In genomic region chr5:4194166-4194565, GRCm38 (mm10) we compare ENCODE assay signal across 17 mouse cellular contexts. TPM values are rescaled to one million over a fixed set of nuclear protein-coding genes. Genes with fewer than 3 reads are reported as not detected.
DNase-seq lines count a peak whose midpoint lies in the region; ATAC-seq and TF ChIP-seq lines count a peak whose summit lies in the region.
"Had no signal": no experiment of that assay in that cellular context is flagged by ENCODE, and none has a peak within 500 bp of the region (broad histone marks: within the 10 kb centered on the region; RNA-seq: fewer than 3 reads in every experiment).

No protein-coding gene starts in this region.

- POLR2A ChIA-PET in Patski (lab: Charles Lee), result no interaction called here

- peaks cover 8% of the 10 kb centered on the region; the same call in 1 of the 2 replicates for H3K9me3 ChIP-seq in intestine, postnatal 0 days (ENCODE audit: control insufficient read depth)
- no peaks in the 10 kb centered on the region for H3K9me3 ChIP-seq in intestine, embryonic 15.5 days
- H3K9me3 ChIP-seq: liver, embryonic 15.5 days had no signal

- H3K4me1 ChIP-seq in intestine, postnatal 0 days (replicated peaks; ENCODE audit: control insufficient read depth, insufficient read depth, low read length), result no peaks in the 10 kb centered on the region
- no peaks in the 10 kb centered on the region for H3K4me1 ChIP-seq in intestine, embryonic 15.5 days (replicated peaks)
- H3K4me1 ChIP-seq in lung, adult 2 months (ENCODE audit: control insufficient read depth, insufficient read depth, low read length), result peaks cover 5% of the 10 kb centered on the region

- H3K36me3 ChIP-seq in intestine, postnatal 0 days (ENCODE audit: control insufficient read depth, insufficient read depth), result no peaks in the 10 kb centered on the region
- no peaks in the 10 kb centered on the region for H3K36me3 ChIP-seq in intestine, embryonic 15.5 days
- H3K36me3 ChIP-seq: hindbrain, embryonic 10.5 days; liver, embryonic 15.5 days had no signal

- no peak for TF ChIP-seq POLR2A in lung, adult 2 months (IDR thresholded peaks at IDR 0.05; ENCODE audit: borderline replicate concordance, extremely low read depth, low read depth, low read length)

- no peak overlapping the region for H3K9ac ChIP-seq in intestine, postnatal 0 days (ENCODE audit: low read depth, low read length)
- no peak overlapping the region for H3K9ac ChIP-seq in intestine, embryonic 15.5 days
- H3K9ac ChIP-seq: liver, embryonic 15.5 days had no signal

- no peaks in the 10 kb centered on the region for H3K27me3 ChIP-seq in intestine, postnatal 0 days (replicated peaks; ENCODE audit: control insufficient read depth, insufficient read depth, low read length)
- no peaks in the 10 kb centered on the region for H3K27me3 ChIP-seq in intestine, embryonic 15.5 days (replicated peaks)
- H3K27me3 ChIP-seq in Patski, result no peaks in the 10 kb centered on the region
- H3K27me3 ChIP-seq: liver, embryonic 15.5 days; megakaryocyte, embryonic 14.5 days had no signal

- ATAC-seq in intestine, postnatal 0 days, result no peak
- no peak for ATAC-seq in intestine, embryonic 15.5 days
- no peak for ATAC-seq in Patski
- ATAC-seq in activated CD4-positive, CD25-positive, alpha-beta regulatory T cell, adult 4 months, result no peak

- H3K4me3 ChIP-seq in intestine, postnatal 0 days (ENCODE audit: low read depth, low read length), result no peak overlapping the region
- H3K4me3 ChIP-seq in intestine, embryonic 15.5 days (replicated peaks), result no peak overlapping the region
- no peak overlapping the region for H3K4me3 ChIP-seq in lung, adult 2 months (replicated peaks; ENCODE audit: extremely low read depth, low read depth, low read length)
- H3K4me3 ChIP-seq: hindbrain, embryonic 10.5 days; megakaryocyte, embryonic 14.5 days had no signal

- peak; percentile 16 for DNase-seq in lung, postnatal 36 days
- no peak for DNase-seq in lung, adult 2 months
- no peak for DNase-seq in Patski (ENCODE audit: low read depth, low spot score)
- peak; percentile 51 for DNase-seq in retina, embryonic 14.5 days (ENCODE audit: low spot score)
- DNase-seq in frontal cortex, postnatal 10 days (ENCODE audit: low spot score in 2 of 2), result no peak
- DNase-seq: adrenal gland, adult 2 months; cerebellum, adult 8-10 months; kidney, adult 11 months; kidney, postnatal 4 days; spleen, adult 18-20 months; thymus, postnatal 4 days had no signal

- no peak overlapping the region for H3K27ac ChIP-seq in intestine, postnatal 0 days (ENCODE audit: low read depth, low read length)
- no peak overlapping the region for H3K27ac ChIP-seq in intestine, embryonic 15.5 days
- H3K27ac ChIP-seq: hindbrain, embryonic 10.5 days; liver, embryonic 15.5 days had no signal

- CTCF ChIA-PET in Patski (lab: Charles Lee), result interaction anchor here (1.0 to 1.6 kb wide), 4 partner anchors 716 to 754 kb away, joined by 3 to 6 read pairs (median 4); no protein-coding TSS in a partner anchor

- no peak overlapping the region for H3K4me2 ChIP-seq in intestine, postnatal 0 days (replicated peaks; ENCODE audit: low read depth)
- H3K4me2 ChIP-seq in intestine, embryonic 15.5 days (replicated peaks), result no peak overlapping the region

- WGBS in intestine, postnatal 0 days, result 62% methylated on average over 1 of the region's 1 CpGs
- 73% methylated on average over 1 of the region's 1 CpGs for WGBS in intestine, embryonic 15.5 days
- WGBS in lung, adult 2 months, result 53% methylated on average over 1 of the region's 1 CpGs

- TF ChIP-seq CTCF in intestine, postnatal 0 days (IDR thresholded peaks at IDR 0.05; ENCODE audit: low read depth), result peak; percentile 73
- TF ChIP-seq CTCF in lung, adult 2 months (IDR thresholded peaks at IDR 0.05; ENCODE audit: insufficient read depth, low read length), result no peak
- TF ChIP-seq CTCF in Patski (IDR thresholded peaks at IDR 0.05), result peak; percentile 39

- in situ Hi-C loops in Patski (cut with MboI; ENCODE audit: low pct_unique_long_range_greater_than_20kb), result no loop called here

RNA-seq across cellular contexts. Expression of gene Mterf1b, which starts 2.0 kb away (rescaled TPM):
- polyA plus RNA-seq in intestine, postnatal 0 days (2015; fragmentation: Nextera tagmentation; extraction: Ambion mirVana), result 1.3 and 1.5 TPM in 2 replicates
- 3.7 and 3.8 TPM in 2 replicates for polyA plus RNA-seq in intestine, embryonic 15.5 days (2015; fragmentation: Nextera tagmentation; extraction: Ambion mirVana)
- polyA plus RNA-seq in lung, adult 2 months (2012; rRNA removed), result 0.15 and 0.47 TPM in 2 replicates
- 3.4 TPM for polyA plus RNA-seq in Patski (2021)
- polyA plus RNA-seq in activated CD4-positive, CD25-positive, alpha-beta regulatory T cell, adult 4 months (2017; shearing (Covaris generic)), result 10 to 100 TPM; 10.2 to 14.2 TPM
- polyA plus RNA-seq: adrenal gland, adult 2 months had no signal

Comparison
In these comparisons a context has a peak if more than half of its experiments do, and no peak if none do; other contexts are left out.
1. DNase-seq: peak in lung, postnatal 36 days (single experiment) and retina, embryonic 14.5 days (single experiment); none in lung, adult 2 months (single experiment), Patski (single experiment) and frontal cortex, postnatal 10 days (0 of 2).